Mouse (Mus musculus) heart, adult 2 months (tissue): ENCODE data around the gene Foxp1.

ENCODE experiments used
- CTCF ChIP-seq: fragments of 200-600 bp; IDR thresholded peaks from 2 replicates; pipeline ENCODE4 v1.8.1; 2022; ENCODE audit warnings: antibody characterized with exemption, mild to moderate bottlenecking, moderate library complexity
- EP300 ChIP-seq: fragments of 200-500 bp; IDR thresholded peaks from 2 replicates; pipeline ENCODE4 v1.6.1; 2011; ENCODE audit warnings: low read depth, low read length, control low read depth; ENCODE audit not compliant: insufficient read depth

- TF ChIP-seq CTCF, result no peak
- no peak for TF ChIP-seq EP300
Measured at GRCm38 (mm10) chr6:99427301-99427700, 95.2 kb downstream of the Foxp1 start.
